Mouse (Mus musculus): ENCODE results near the gene Gm39566. TPM values are rescaled to one million over a fixed set of nuclear protein-coding genes. Genes with fewer than 3 reads are reported as not detected.

Gene Gm39566
- total and polyA plus RNA-seq, 2 experiments from 2014 or later, result not detected

DNA sequence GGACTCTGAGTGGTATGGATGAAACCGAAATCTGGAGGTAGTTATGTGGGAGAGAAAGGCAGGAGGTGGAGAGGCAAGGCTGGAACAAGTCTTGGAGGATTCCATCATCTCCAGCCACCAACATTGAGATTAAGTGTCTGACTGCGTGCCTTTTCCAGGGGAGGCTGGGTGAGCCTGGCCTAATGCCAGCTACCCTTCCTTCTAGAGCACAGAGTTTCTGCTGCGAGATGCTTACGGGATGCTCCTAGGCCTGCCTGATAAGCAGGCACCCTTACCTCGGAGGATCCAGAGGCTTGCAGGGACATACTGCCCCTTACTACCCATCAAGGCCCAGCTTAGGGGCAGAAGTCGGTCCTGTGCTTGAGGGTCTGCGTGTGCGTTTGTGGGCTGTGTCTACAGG is 18.5 kb upstream of the Gm39566 start:
- H3K9me3 ChIP-seq (ENCODE audit: low read length), result no peaks in the 10 kb centered on the region
- H3K4me2 ChIP-seq (ENCODE audit: low read depth), result peak overlapping the region; percentile 95
- TF ChIP-seq CTCF (IDR thresholded peaks at IDR 0.05; ENCODE audit: low read depth), result no peak
- peak overlapping the region; percentile 96 for H3K9ac ChIP-seq
- WGBS, result 47% methylated on average over 8 of the region's 8 CpGs
- no peaks in the 10 kb centered on the region for H3K27me3 ChIP-seq (ENCODE audit: insufficient read depth, low read length)
- H3K4me3 ChIP-seq (ENCODE audit: low read depth, low read length), result peak overlapping the region; percentile 87
- peaks cover 38% of the 10 kb centered on the region for H3K36me3 ChIP-seq (ENCODE audit: insufficient read depth)
- ATAC-seq, result no peak
- no peak for DNase-seq
- H3K4me1 ChIP-seq (ENCODE audit: insufficient read depth), result peaks cover 14% of the 10 kb centered on the region
- H3K27ac ChIP-seq (ENCODE audit: low read depth, low read length), result 0 out of 2 replicates have a peak overlapping the region, but pooled peaks have one; percentile 62

DNA sequence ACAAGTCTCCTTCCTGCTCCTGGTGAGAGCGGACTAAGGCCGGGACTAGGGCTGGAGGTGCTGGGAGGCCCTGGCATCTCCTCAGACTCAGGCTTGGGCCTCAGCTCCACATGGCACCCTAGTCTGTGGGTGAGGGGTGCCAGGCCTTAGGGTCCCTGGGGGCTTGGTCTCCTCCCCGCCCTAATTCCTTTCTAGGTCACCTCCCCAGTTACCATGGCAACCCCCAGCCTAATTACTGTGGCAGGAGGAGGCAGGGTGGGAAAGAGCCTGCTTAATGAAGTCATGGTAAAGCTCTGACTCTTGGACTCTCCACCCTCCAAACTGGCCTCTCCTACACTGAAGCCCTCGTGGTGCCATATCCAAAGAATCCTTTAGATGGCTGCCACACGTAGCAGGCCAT is 13.7 kb upstream of the Gm39566 start:
- DNase-seq, result no peak
- Histone ChIP-seq H3K4me1 (ENCODE audit: insufficient read depth) (peaks cover 3% of the 10 kb centered on the region), H3K4me3 (ENCODE audit: low read depth, low read length) (no peak overlapping the region), H3K4me2 (ENCODE audit: low read depth) (no peak overlapping the region), H3K9me3 (ENCODE audit: low read length) (no peaks in the 10 kb centered on the region), H3K27me3 (ENCODE audit: insufficient read depth, low read length) (no peaks in the 10 kb centered on the region), H3K27ac (ENCODE audit: low read depth, low read length) (no peak overlapping the region), H3K36me3 (ENCODE audit: insufficient read depth) (peaks cover 86% of the 10 kb centered on the region), H3K9ac (no peak overlapping the region)
- no peak for ATAC-seq
- 53% methylated on average over 5 of the region's 5 CpGs for WGBS
- no peak for TF ChIP-seq CTCF (IDR thresholded peaks at IDR 0.05; ENCODE audit: low read depth)

DNA sequence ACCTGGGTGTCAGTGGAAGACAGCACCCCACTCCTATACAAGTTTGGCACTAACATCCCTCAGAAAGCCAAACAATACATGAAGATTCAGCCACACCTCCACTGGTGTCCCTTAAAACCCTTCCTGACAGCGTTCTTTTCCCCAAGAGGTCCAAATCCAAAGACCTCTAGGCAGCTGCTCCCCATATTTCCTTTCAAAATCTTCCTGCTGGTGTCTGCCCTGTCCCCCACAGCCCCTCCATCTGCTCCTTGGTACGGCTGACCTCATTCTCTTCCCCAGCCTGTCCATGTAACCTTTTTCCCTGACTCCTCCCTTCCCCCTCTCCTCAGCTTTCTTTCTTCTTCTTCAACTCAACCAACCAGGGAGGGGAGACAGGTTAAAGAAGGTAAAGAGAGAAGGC is 8.4 kb upstream of the Gm39566 start:
- H3K27ac ChIP-seq (ENCODE audit: low read depth, low read length), result no peak overlapping the region
- ATAC-seq, result no peak
- 70% methylated on average over 2 of the region's 2 CpGs for WGBS

DNA sequence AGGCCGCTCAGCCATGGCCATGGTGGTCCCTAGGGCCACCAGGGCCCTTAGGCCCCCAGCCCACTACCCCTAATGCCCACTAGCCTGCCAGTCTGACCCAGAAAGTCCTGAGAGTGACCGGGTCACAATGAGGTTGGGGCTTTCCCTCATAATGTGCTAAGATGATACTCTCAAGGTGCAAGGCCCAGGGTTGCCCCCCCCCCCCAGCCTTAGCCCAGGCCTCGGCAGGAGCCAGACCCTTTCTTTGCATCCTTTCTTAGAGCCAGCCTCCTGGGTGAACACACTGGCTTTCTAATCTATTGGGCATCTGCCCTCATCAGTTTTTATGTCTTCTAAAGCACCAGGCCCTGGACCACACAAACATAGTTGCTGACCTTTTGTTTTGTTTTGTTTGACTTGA is 7.0 kb upstream of the Gm39566 start, which contains the start of gene Spem1:
Spem1 (minus strand) TSS at position 101 of the 400 bp plus-strand sequence.
- 91% methylated on average over 3 of the region's 3 CpGs for WGBS
- no peak within 1 kb of the TSS for H3K4me3 ChIP-seq (ENCODE audit: low read depth, low read length)

More for the DNA sequence above, 8.4 kb upstream of the Gm39566 start:
- Histone ChIP-seq H3K4me1 (ENCODE audit: insufficient read depth) (no peaks in the 10 kb centered on the region), H3K9ac (no peak overlapping the region), H3K4me2 (ENCODE audit: low read depth) (no peak overlapping the region), H3K27me3 (ENCODE audit: insufficient read depth, low read length) (no peaks in the 10 kb centered on the region), H3K9me3 (ENCODE audit: low read length) (no peaks in the 10 kb centered on the region), H3K36me3 (ENCODE audit: insufficient read depth) (peaks cover 49% of the 10 kb centered on the region), H3K4me3 (ENCODE audit: low read depth, low read length) (no peak overlapping the region)
- no peak for DNase-seq
- no peak for TF ChIP-seq CTCF (IDR thresholded peaks at IDR 0.05; ENCODE audit: low read depth)

DNA sequence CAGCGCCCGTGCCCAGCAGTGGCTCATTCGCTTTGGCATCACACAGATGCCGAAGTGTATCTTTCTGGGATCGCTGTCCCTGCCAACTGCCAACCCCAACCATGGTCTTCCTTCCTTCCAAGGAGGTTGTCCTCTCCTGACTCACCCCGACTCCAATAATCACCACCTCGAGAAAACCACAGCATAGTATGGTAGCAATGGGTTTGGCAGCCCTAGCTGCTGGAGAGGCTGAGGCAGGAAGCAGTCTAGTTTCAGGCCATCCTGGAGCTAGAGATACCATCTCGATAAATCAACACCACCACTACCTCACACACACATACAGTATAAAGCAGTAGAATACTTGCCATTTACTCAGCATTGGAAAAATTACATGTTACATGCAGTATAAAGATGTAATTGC is 3.8 kb upstream of the Gm39566 start:
- ATAC-seq (no peak), DNase-seq (no peak)
- Histone ChIP-seq H3K9ac (no peak overlapping the region), H3K27ac (ENCODE audit: low read depth, low read length) (no peak overlapping the region), H3K4me2 (ENCODE audit: low read depth) (no peak overlapping the region), H3K4me1 (ENCODE audit: insufficient read depth) (no peaks in the 10 kb centered on the region), H3K9me3 (ENCODE audit: low read length) (no peaks in the 10 kb centered on the region), H3K4me3 (ENCODE audit: low read depth, low read length) (no peak overlapping the region), H3K27me3 (ENCODE audit: insufficient read depth, low read length) (no peaks in the 10 kb centered on the region), H3K36me3 (ENCODE audit: insufficient read depth) (peaks cover 3% of the 10 kb centered on the region; the same call in 1 of the 2 replicates)
- WGBS, result 95% methylated on average over 8 of the region's 8 CpGs
- TF ChIP-seq CTCF (IDR thresholded peaks at IDR 0.05; ENCODE audit: low read depth), result no peak

More for the DNA sequence above, 7.0 kb upstream of the Gm39566 start, which contains the start of gene Spem1:
- no peak within 1 kb of the TSS for H3K9ac ChIP-seq
- no peaks in the 10 kb centered on the region for H3K9me3 ChIP-seq (ENCODE audit: low read length)
- DNase-seq (no peak), ATAC-seq (no peak)
- H3K4me1 ChIP-seq (ENCODE audit: insufficient read depth), result no peaks in the 10 kb centered on the region
- H3K27ac ChIP-seq (ENCODE audit: low read depth, low read length), result no peak within 1 kb of the TSS
- H3K27me3 ChIP-seq (ENCODE audit: insufficient read depth, low read length), result no peaks in the 10 kb centered on the region
- H3K4me2 ChIP-seq (ENCODE audit: low read depth), result no peak within 1 kb of the TSS
- no peak for TF ChIP-seq CTCF (IDR thresholded peaks at IDR 0.05; ENCODE audit: low read depth)
- H3K36me3 ChIP-seq (ENCODE audit: insufficient read depth), result peaks cover 35% of the 10 kb centered on the region

DNA sequence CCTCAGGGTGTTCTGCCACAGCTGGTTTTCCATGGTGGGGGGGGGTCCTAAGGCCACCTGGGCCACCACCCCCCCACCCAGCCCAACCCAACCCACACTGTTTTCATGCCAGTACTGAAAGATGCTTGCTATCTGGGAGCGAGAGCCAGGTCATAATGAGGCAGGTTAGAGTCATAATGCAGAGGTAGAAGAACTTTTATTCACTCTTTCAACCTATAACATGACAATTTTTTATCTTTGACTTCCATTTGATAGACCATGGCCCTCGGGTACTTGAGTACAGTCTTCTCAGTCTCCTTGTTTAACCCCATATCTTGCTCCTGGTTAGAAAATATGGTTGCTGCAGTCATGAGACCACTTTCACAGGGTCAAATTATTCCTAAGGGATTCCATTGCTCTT is 3.3 kb upstream of the Gm39566 start, which contains the start of gene Spem2:
Spem2 (minus strand) TSS at position 101 of the 400 bp plus-strand sequence.
- Histone ChIP-seq H3K9ac (no peak within 1 kb of the TSS), H3K9me3 (ENCODE audit: low read length) (no peaks in the 10 kb centered on the region), H3K27me3 (ENCODE audit: insufficient read depth, low read length) (no peaks in the 10 kb centered on the region), H3K27ac (ENCODE audit: low read depth, low read length) (no peak within 1 kb of the TSS), H3K4me3 (ENCODE audit: low read depth, low read length) (no peak within 1 kb of the TSS), H3K4me1 (ENCODE audit: insufficient read depth) (no peaks in the 10 kb centered on the region), H3K4me2 (ENCODE audit: low read depth) (no peak within 1 kb of the TSS), H3K36me3 (ENCODE audit: insufficient read depth) (no peaks in the 10 kb centered on the region)
- ATAC-seq, result no peak
- TF ChIP-seq CTCF (IDR thresholded peaks at IDR 0.05; ENCODE audit: low read depth), result no peak
- WGBS, result 84% methylated on average over 2 of the region's 2 CpGs
- no peak for DNase-seq

DNA sequence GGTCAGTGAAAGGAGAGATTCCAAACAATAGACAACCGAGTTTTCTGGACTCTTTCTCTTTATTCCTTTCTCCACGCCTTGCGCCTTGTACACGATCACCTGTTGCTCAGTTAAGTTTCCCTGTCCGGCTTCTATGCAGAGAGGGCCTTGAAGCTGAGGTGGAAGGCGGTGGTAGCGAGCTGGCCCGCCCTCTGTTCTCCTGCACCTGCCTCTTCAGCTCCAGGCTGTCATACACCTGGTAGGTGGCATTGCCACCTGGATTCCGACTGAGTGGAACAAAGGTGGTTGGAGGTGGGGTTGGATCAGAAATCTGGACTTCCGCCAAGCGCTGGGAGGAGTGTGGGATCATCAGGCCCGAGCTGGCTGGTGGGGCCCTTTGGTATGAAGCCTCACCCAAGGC is 1.4 kb upstream of the Gm39566 start:
- H3K4me1 ChIP-seq (ENCODE audit: insufficient read depth), result no peaks in the 10 kb centered on the region
- no peak for DNase-seq
- H3K36me3 ChIP-seq (ENCODE audit: insufficient read depth), result no peaks in the 10 kb centered on the region
- H3K9ac ChIP-seq, result no peak overlapping the region
- no peak overlapping the region for H3K4me2 ChIP-seq (ENCODE audit: low read depth)
- no peak for TF ChIP-seq CTCF (IDR thresholded peaks at IDR 0.05; ENCODE audit: low read depth)
- ATAC-seq, result no peak
- no peak overlapping the region for H3K4me3 ChIP-seq (ENCODE audit: low read depth, low read length)
- H3K27me3 ChIP-seq (ENCODE audit: insufficient read depth, low read length), result no peaks in the 10 kb centered on the region
- 90% methylated on average over 12 of the region's 12 CpGs for WGBS
- no peaks in the 10 kb centered on the region for H3K9me3 ChIP-seq (ENCODE audit: low read length)
- H3K27ac ChIP-seq (ENCODE audit: low read depth, low read length), result no peak overlapping the region
